Mouse (Mus musculus) lung, adult 2 months (tissue): ENCODE measurements around the gene Dlgap1.

ENCODE experiments used
- CTCF ChIP-seq: fragments of 200-500 bp; IDR thresholded peaks from 2 replicates; pipeline ENCODE4 v1.5.1; 2011; ENCODE audit warnings: mild to moderate bottlenecking, low read length, control low read depth; ENCODE audit not compliant: insufficient read depth
- POLR2A ChIP-seq: fragments of 200-500 bp; IDR thresholded peaks from 2 replicates; pipeline ENCODE4 v1.6.1; 2011; ENCODE audit warnings: low read depth, mild to moderate bottlenecking, control low read depth, low read length, borderline replicate concordance; ENCODE audit errors: extremely low read depth

DNA sequence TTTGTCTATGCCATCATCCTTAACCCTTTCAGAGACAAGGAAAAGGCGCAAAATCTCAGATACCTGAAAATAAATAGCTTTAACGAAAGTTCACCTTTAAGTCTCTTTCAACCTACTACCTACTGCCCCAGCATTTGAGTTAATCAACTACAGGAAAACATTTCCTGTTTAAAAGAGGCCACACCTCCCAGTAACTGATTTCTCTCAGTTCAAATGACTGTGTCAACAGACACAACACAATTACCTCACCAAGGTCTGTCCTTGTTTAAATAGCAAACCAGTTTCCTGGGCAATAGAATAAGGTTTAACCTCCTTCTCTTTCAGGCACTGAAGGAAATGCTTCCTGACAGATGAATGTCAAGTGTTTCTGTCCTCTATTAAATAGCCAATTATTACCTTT, 876.7 kb downstream of the Dlgap1 start:
- TF ChIP-seq CTCF (no peak), POLR2A (no peak)
